Mouse (Mus musculus) embryonic facial prominence, embryonic 11.5 days (tissue): ENCODE measurements around the gene Gcnt7. TPM values are rescaled to one million over a fixed set of nuclear protein-coding genes. Genes with fewer than 3 reads are reported as not detected.

Experiments
- polyA plus RNA-seq: library from polyadenylated mRNA; unstranded; fragments of >200 nt; fragmentation: Nextera tagmentation; extraction: Ambion mirVana; gene quantifications from 2 replicates; pipeline ENCODE4 v1.2.1, GENCODE M21; 2014

Gene Gcnt7
- polyA plus RNA-seq, 1 experiment from 2014 or later: 0.22 TPM

Other genes with a start within 250 kb of the Gcnt7 start
- not detected in 2 replicates for gene Mc3r, start 210.1 kb downstream of the Gcnt7 start, polyA plus RNA-seq
- gene Fam210b, start 113.0 kb downstream of the Gcnt7 start, polyA plus RNA-seq: 24.2 and 25.0 TPM in 2 replicates
- 204 and 209 TPM in 2 replicates for gene Aurka, start 88.1 kb downstream of the Gcnt7 start, polyA plus RNA-seq
- 49.6 and 51.6 TPM in 2 replicates for gene Cstf1, start 87.9 kb downstream of the Gcnt7 start, polyA plus RNA-seq
- 0.17 and 0.34 TPM in 2 replicates for gene Cass4, start 64.8 kb downstream of the Gcnt7 start, polyA plus RNA-seq
- 79.4 and 80.9 TPM in 2 replicates for gene Rtf2, start 18.0 kb downstream of the Gcnt7 start, polyA plus RNA-seq
- gene Fam209, start 13.9 kb upstream of the Gcnt7 start, polyA plus RNA-seq: 0.32 and 0.63 TPM in 2 replicates
- 16.5 and 17.9 TPM in 2 replicates for gene Tfap2c, start 91.0 kb upstream of the Gcnt7 start, polyA plus RNA-seq